Mouse (Mus musculus) midbrain, postnatal 0 days (tissue): ENCODE data around the gene Rhobtb1. TPM values are rescaled to one million over a fixed set of nuclear protein-coding genes. Genes with fewer than 3 reads are reported as not detected.

Experiments used
- ATAC-seq: fragments of 200-750 bp; cut with Nextera tagmentation; 2 replicates; pipeline ENCODE4 v1.8.0; 2017; ENCODE audit warnings: moderate number of reproducible peaks, mild to moderate bottlenecking, moderate TSS enrichment, moderate library complexity; ENCODE audit not compliant: low FRiP score
- DNase-seq: peaks from one replicate; pipeline ENCODE4 v3.0.0-alpha.2; 2015; ENCODE audit warnings: low spot score
- H3K27ac ChIP-seq: fragments of 300-500 bp; sonication (generic); 2 replicates; pipeline ENCODE4 v1.5.1; 2014; ENCODE audit warnings: low read depth, mild to moderate bottlenecking, low read length, mixed read lengths
- H3K27me3 ChIP-seq: fragments of 300-500 bp; sonication (generic); 2 replicates; pipeline ENCODE4 v1.6.1; 2014; ENCODE audit warnings: low read length, control low read depth, mixed read lengths; ENCODE audit not compliant: insufficient read depth
- H3K36me3 ChIP-seq: fragments of 300-500 bp; sonication (generic); 2 replicates; pipeline ENCODE4 v1.6.1; 2014; ENCODE audit warnings: low read length, control low read depth, mixed read lengths; ENCODE audit not compliant: insufficient read depth
- H3K4me1 ChIP-seq: fragments of 300-500 bp; sonication (generic); 2 replicates; pipeline ENCODE4 v1.6.1; 2014; ENCODE audit warnings: mild to moderate bottlenecking, control low read depth, antibody characterized with exemption, low read length, mixed read lengths; ENCODE audit not compliant: insufficient read depth
- H3K4me2 ChIP-seq: fragments of 300-500 bp; sonication (generic); 2 replicates; pipeline ENCODE4 v1.6.1; 2014; ENCODE audit warnings: low read depth, mild to moderate bottlenecking, low read length, mixed read lengths; ENCODE audit not compliant: poor library complexity, severe bottlenecking
- H3K4me3 ChIP-seq: fragments of 300-500 bp; sonication (generic); 2 replicates; pipeline ENCODE4 v1.5.1; 2014; ENCODE audit warnings: low read depth, mild to moderate bottlenecking, low read length, moderate library complexity
- H3K9ac ChIP-seq: fragments of 300-500 bp; sonication (generic); replicated peaks from 2 replicates; pipeline ENCODE4 v1.6.1; 2014; ENCODE audit warnings: mild to moderate bottlenecking, low read length, moderate library complexity, mixed read lengths; ENCODE audit not compliant: poor library complexity, severe bottlenecking
- H3K9me3 ChIP-seq: fragments of 300-500 bp; sonication (generic); 2 replicates; pipeline ENCODE4 v1.6.1; 2016; ENCODE audit warnings: low read length, control low read depth
- CTCF ChIP-seq: IDR thresholded peaks from 2 replicates; pipeline ENCODE4 v1.5.1; 2016; ENCODE audit warnings: antibody characterized with exemption, mild to moderate bottlenecking
- WGBS: fragments of 180-500 bp; shearing (Covaris S2); extraction: QIAGEN DNeasy Blood & Tissue Kit; methylation state at CpG from one replicate; pipeline ENCODE4 v1.1.7; 2014; 5-methylcytosine and 5-hydroxymethylcytosine counted together
- polyA plus RNA-seq: library from polyadenylated mRNA; unstranded; fragments of >200 nt; fragmentation: Nextera tagmentation; extraction: Ambion mirVana; gene quantifications from 2 replicates; pipeline ENCODE4 v1.2.1, GENCODE M21; 2015
- total RNA-seq: library from RNA; depleted of rRNA; stranded (reverse); fragments of >200 nt; gene quantifications from 2 replicates; pipeline ENCODE4 v1.2.3, GENCODE M21; 2014

The Rhobtb1 gene
- total and polyA plus RNA-seq, 2 experiments from 2014 or later, result 9.2 to 15.3 TPM

- no peak for TF ChIP-seq CTCF
- peak overlapping the region; percentile 83 for H3K4me3 ChIP-seq
- H3K27ac ChIP-seq, result peak overlapping the region; percentile 97
- under 1% methylated on average over 21 of the region's 21 CpGs for WGBS
- peak overlapping the region; percentile 94 for H3K4me2 ChIP-seq
- H3K9me3 ChIP-seq, result no peaks in the 10 kb centered on the region
- H3K4me1 ChIP-seq, result 0 out of 2 replicates have a peak, but pooled peaks cover 8% of the 10 kb centered on the region
- DNase-seq, result peak; percentile 24
- H3K36me3 ChIP-seq, result no peaks in the 10 kb centered on the region
- no peaks in the 10 kb centered on the region for H3K27me3 ChIP-seq
- peak overlapping the region; percentile 91 for H3K9ac ChIP-seq
- peak; percentile 47 for ATAC-seq
Measured at GRCm38 (mm10) chr10:69213451-69213877, 62.2 kb downstream of the Rhobtb1 start.

GRCm38 (mm10) chr10:69213986-69214385 is 62.8 kb downstream of the Rhobtb1 start:
- ATAC-seq (no peak), DNase-seq (no peak)
- WGBS, result 30% methylated on average over 5 of the region's 5 CpGs
- H3K4me3 ChIP-seq, result peak overlapping the region; percentile 83
- 0 out of 2 replicates have a peak, but pooled peaks cover 8% of the 10 kb centered on the region for H3K4me1 ChIP-seq
- H3K9me3 ChIP-seq, result no peaks in the 10 kb centered on the region
- no peaks in the 10 kb centered on the region for H3K27me3 ChIP-seq
- H3K27ac ChIP-seq, result peak overlapping the region; percentile 97; the same call in 1 of the 2 replicates
- peak overlapping the region; percentile 91; the same call in 1 of the 2 replicates for H3K9ac ChIP-seq
- H3K36me3 ChIP-seq, result 0 out of 2 replicates have a peak, but pooled peaks cover 1% of the 10 kb centered on the region
- no peak for TF ChIP-seq CTCF
- peak overlapping the region; percentile 94 for H3K4me2 ChIP-seq

- no peak overlapping the region for H3K4me2 ChIP-seq
- ATAC-seq, result no peak
- TF ChIP-seq CTCF, result no peak
- 97% methylated on average over 4 of the region's 4 CpGs for WGBS
- H3K4me3 ChIP-seq, result no peak overlapping the region
- H3K4me1 ChIP-seq, result 0 out of 2 replicates have a peak, but pooled peaks cover 2% of the 10 kb centered on the region
- no peak for DNase-seq
- 0 out of 2 replicates have a peak, but pooled peaks cover 3% of the 10 kb centered on the region for H3K36me3 ChIP-seq
- no peak overlapping the region for H3K27ac ChIP-seq
- H3K9me3 ChIP-seq, result no peaks in the 10 kb centered on the region
- no peak overlapping the region for H3K9ac ChIP-seq
- H3K27me3 ChIP-seq, result no peaks in the 10 kb centered on the region
Measured at GRCm38 (mm10) chr10:69217127-69217690, 66.0 kb downstream of the Rhobtb1 start.

GRCm38 (mm10) chr10:69218458-69219288 is 67.4 kb downstream of the Rhobtb1 start:
- Histone ChIP-seq H3K4me3 (no peak overlapping the region), H3K9ac (no peak overlapping the region), H3K4me2 (no peak overlapping the region), H3K4me1 (0 out of 2 replicates have a peak, but pooled peaks cover 2% of the 10 kb centered on the region), H3K36me3 (0 out of 2 replicates have a peak, but pooled peaks cover 3% of the 10 kb centered on the region), H3K27ac (no peak overlapping the region), H3K27me3 (no peaks in the 10 kb centered on the region), H3K9me3 (no peaks in the 10 kb centered on the region)
- 90% methylated on average over 14 of the region's 14 CpGs for WGBS
- no peak for TF ChIP-seq CTCF
- DNase-seq, result no peak
- ATAC-seq, result no peak

- no peak overlapping the region for H3K4me3 ChIP-seq
- no peak for TF ChIP-seq CTCF
- H3K4me2 ChIP-seq, result no peak overlapping the region
Measured at GRCm38 (mm10) chr10:69219289-69219626, 68.0 kb downstream of the Rhobtb1 start.

GRCm38 (mm10) chr10:69220296-69220695 is 69.1 kb downstream of the Rhobtb1 start:
- no peak overlapping the region for H3K4me3 ChIP-seq
- H3K9me3 ChIP-seq, result no peaks in the 10 kb centered on the region
- H3K9ac ChIP-seq, result no peak overlapping the region
- H3K4me2 ChIP-seq, result no peak overlapping the region
- H3K4me1 ChIP-seq, result no peaks in the 10 kb centered on the region
- no peak for TF ChIP-seq CTCF
- H3K27me3 ChIP-seq, result no peaks in the 10 kb centered on the region
- no peak for ATAC-seq
- WGBS, result 92% methylated on average over 6 of the region's 6 CpGs
- H3K27ac ChIP-seq, result no peak overlapping the region
- no peak for DNase-seq
- H3K36me3 ChIP-seq, result 0 out of 2 replicates have a peak, but pooled peaks cover 3% of the 10 kb centered on the region

More at GRCm38 (mm10) chr10:69219289-69219626, 68.0 kb downstream of the Rhobtb1 start:
- Histone ChIP-seq H3K4me1 (no peaks in the 10 kb centered on the region), H3K9ac (no peak overlapping the region), H3K27me3 (no peaks in the 10 kb centered on the region), H3K9me3 (no peaks in the 10 kb centered on the region), H3K27ac (no peak overlapping the region), H3K36me3 (0 out of 2 replicates have a peak, but pooled peaks cover 3% of the 10 kb centered on the region)
- ATAC-seq (no peak), DNase-seq (no peak)
- WGBS, result 94% methylated on average over 2 of the region's 2 CpGs
